Mouse (Mus musculus) midbrain, embryonic 13.5 days (tissue): ENCODE data around the gene Fcgr2b. TPM values are rescaled to one million over a fixed set of nuclear protein-coding genes. Genes with fewer than 3 reads are reported as not detected.
"Not testable (repeated sequence)": the region's sequence is repeated elsewhere in the genome, so short reads cannot be mapped to it uniquely, and the experiment has no call there.

Source experiments
- ATAC-seq: fragments of 200-750 bp; cut with Nextera tagmentation; 2 replicates; pipeline ENCODE4 v1.8.0; 2017; ENCODE audit warnings: mild to moderate bottlenecking, moderate TSS enrichment, moderate library complexity
- H3K27ac ChIP-seq: fragments of 300-500 bp; sonication (generic); 2 replicates; pipeline ENCODE4 v1.5.1; 2015; ENCODE audit warnings: inconsistent platforms, mild to moderate bottlenecking, moderate library complexity
- H3K27me3 ChIP-seq: fragments of 300-500 bp; sonication (generic); 2 replicates; pipeline ENCODE4 v1.6.1; 2015; ENCODE audit warnings: mild to moderate bottlenecking, inconsistent platforms
- H3K36me3 ChIP-seq: fragments of 300-500 bp; sonication (generic); 2 replicates; pipeline ENCODE4 v1.6.1; 2015; ENCODE audit warnings: mild to moderate bottlenecking, inconsistent platforms
- H3K4me1 ChIP-seq: fragments of 300-500 bp; sonication (generic); replicated peaks from 2 replicates; pipeline ENCODE4 v1.6.1; 2015; ENCODE audit warnings: inconsistent platforms
- H3K4me2 ChIP-seq: fragments of 300-500 bp; sonication (generic); replicated peaks from 2 replicates; pipeline ENCODE4 v1.6.1; 2015; ENCODE audit warnings: moderate library complexity, mild to moderate bottlenecking, inconsistent platforms
- H3K4me3 ChIP-seq: fragments of 300-500 bp; sonication (generic); replicated peaks from 2 replicates; pipeline ENCODE4 v1.5.1; 2015; ENCODE audit warnings: mild to moderate bottlenecking, inconsistent platforms
- H3K9ac ChIP-seq: fragments of 300-500 bp; sonication (generic); replicated peaks from 2 replicates; pipeline ENCODE4 v1.6.1; 2015; ENCODE audit warnings: mild to moderate bottlenecking, inconsistent platforms
- H3K9me3 ChIP-seq: fragments of 300-500 bp; sonication (generic); 2 replicates; pipeline ENCODE4 v1.6.1; 2016; ENCODE audit warnings: mild to moderate bottlenecking, inconsistent platforms
- WGBS: fragments of 180-500 bp; shearing (Covaris S2); methylation state at CpG from one replicate; pipeline ENCODE4 v1.1.7; 2015; 5-methylcytosine and 5-hydroxymethylcytosine counted together
- polyA plus RNA-seq: library from polyadenylated mRNA; unstranded; fragments of >200 nt; fragmentation: Nextera tagmentation; extraction: Ambion mirVana; gene quantifications from 2 replicates; pipeline ENCODE4 v1.2.1, GENCODE M21; 2015

Fcgr2b gene
- polyA plus RNA-seq, 1 experiment from 2014 or later = 0.57 TPM

DNA sequence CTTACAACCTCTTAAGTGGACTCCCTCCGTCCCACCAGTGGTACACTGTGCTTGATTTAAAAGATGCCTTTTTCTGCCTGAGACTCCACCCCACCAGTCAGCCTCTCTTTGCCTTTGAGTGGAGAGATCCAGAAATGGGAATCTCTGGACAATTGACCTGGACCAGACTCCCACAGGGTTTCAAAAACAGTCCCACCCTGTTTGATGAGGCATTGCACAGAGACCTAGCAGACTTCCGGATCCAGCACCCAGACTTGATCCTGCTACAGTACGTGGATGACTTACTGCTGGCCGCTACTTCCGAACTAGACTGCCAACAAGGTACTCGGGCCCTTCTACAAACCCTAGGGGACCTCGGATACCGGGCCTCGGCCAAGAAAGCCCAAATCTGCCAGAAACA, 31.4 kb downstream of the Fcgr2b start:
- not testable (repeated sequence) for H3K9ac ChIP-seq, H3K4me1 ChIP-seq, H3K9me3 ChIP-seq, H3K27ac ChIP-seq, H3K4me3 ChIP-seq, H3K27me3 ChIP-seq, ATAC-seq, H3K36me3 ChIP-seq, H3K4me2 ChIP-seq
- WGBS = 94% methylated on average over 8 of the region's 9 CpGs

GRCm38 (mm10) chr1:170944151-170944550, 32.2 kb downstream of the Fcgr2b start:
- H3K4me3 ChIP-seq, H3K9ac ChIP-seq, H3K27me3 ChIP-seq, H3K4me1 ChIP-seq, H3K9me3 ChIP-seq, H3K4me2 ChIP-seq, H3K27ac ChIP-seq, ATAC-seq, H3K36me3 ChIP-seq: not testable (repeated sequence)
- 97% methylated on average over 9 of the region's 9 CpGs for WGBS

- Histone ChIP-seq H3K9me3 (0 out of 2 replicates have a peak, but pooled peaks cover 2% of the 10 kb centered on the region), H3K4me2 (no peak overlapping the region), H3K4me3 (no peak overlapping the region), H3K4me1 (no peaks in the 10 kb centered on the region), H3K27ac (no peak overlapping the region), H3K36me3 (no peaks in the 10 kb centered on the region), H3K9ac (no peak overlapping the region), H3K27me3 (no peaks in the 10 kb centered on the region)
- ATAC-seq = no peak
- 92% methylated on average over 12 of the region's 12 CpGs for WGBS
Measured at GRCm38 (mm10) chr1:170939255-170939654, 37.1 kb downstream of the Fcgr2b start.

DNA sequence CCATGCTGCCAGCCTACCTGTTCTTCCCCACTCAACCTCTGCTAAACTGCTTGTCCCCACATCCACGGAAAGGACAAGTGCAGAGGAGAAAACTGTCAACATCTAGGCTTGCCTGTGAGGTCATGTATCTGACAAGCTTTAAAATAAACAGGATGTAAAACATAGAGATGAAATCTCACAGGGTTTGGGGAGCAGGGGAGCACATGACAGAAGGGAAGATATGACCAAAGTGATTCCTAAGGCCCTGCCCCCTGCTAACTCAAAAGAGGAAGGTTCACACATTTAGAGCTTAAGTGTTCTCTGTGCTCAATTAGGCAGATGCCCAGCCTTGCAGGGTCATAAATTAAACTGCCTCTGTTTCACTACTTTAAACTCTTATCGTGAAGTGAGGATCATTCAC, 42.0 kb downstream of the Fcgr2b start:
- no peak overlapping the region for H3K9ac ChIP-seq
- no peaks in the 10 kb centered on the region for H3K9me3 ChIP-seq
- no peak overlapping the region for H3K4me3 ChIP-seq
- 90% methylated on average over 2 of the region's 2 CpGs for WGBS
- H3K4me2 ChIP-seq = no peak overlapping the region
- no peak overlapping the region for H3K27ac ChIP-seq
- H3K27me3 ChIP-seq = no peaks in the 10 kb centered on the region
- no peaks in the 10 kb centered on the region for H3K36me3 ChIP-seq
- no peak for ATAC-seq
- no peaks in the 10 kb centered on the region for H3K4me1 ChIP-seq

GRCm38 (mm10) chr1:170933940-170934339, 42.4 kb downstream of the Fcgr2b start:
- no peak overlapping the region for H3K27ac ChIP-seq
- no peak for ATAC-seq
- no peak overlapping the region for H3K4me3 ChIP-seq
- no peaks in the 10 kb centered on the region for H3K27me3 ChIP-seq
- 95% methylated on average over 1 of the region's 1 CpGs for WGBS
- no peak overlapping the region for H3K4me2 ChIP-seq
- H3K4me1 ChIP-seq = no peaks in the 10 kb centered on the region
- H3K36me3 ChIP-seq = no peaks in the 10 kb centered on the region
- no peak overlapping the region for H3K9ac ChIP-seq
- no peaks in the 10 kb centered on the region for H3K9me3 ChIP-seq

- no peak overlapping the region for H3K27ac ChIP-seq
- ATAC-seq = no peak
- H3K36me3 ChIP-seq = no peaks in the 10 kb centered on the region
- no peak overlapping the region for H3K4me3 ChIP-seq
- H3K27me3 ChIP-seq = no peaks in the 10 kb centered on the region
- H3K9me3 ChIP-seq = no peaks in the 10 kb centered on the region
- H3K9ac ChIP-seq = no peak overlapping the region
- 70% methylated on average over 6 of the region's 6 CpGs for WGBS
- no peaks in the 10 kb centered on the region for H3K4me1 ChIP-seq
- H3K4me2 ChIP-seq = no peak overlapping the region
Measured at GRCm38 (mm10) chr1:170933386-170933920, 42.9 kb downstream of the Fcgr2b start.

DNA sequence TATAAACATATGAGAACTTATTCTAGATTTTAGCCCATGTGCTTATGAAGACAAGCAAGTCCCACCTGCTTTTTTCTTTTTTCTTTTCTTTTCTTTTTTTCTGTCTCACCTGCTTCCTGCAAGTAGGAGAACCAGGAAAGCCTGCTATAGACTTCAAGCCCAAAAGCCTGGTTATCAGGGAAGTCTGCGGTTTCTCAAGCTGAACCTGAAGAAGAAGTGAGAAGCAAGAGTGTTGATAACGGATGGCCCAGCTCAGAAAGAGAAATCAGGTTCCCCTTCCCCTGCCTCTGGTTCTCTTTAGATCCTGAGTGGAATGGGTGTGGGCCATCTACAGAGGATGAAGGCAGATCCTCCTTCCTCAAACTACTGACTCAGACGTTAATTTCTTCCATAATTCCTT, 44.3 kb downstream of the Fcgr2b start:
- no peak overlapping the region for H3K4me3 ChIP-seq
- no peak overlapping the region for H3K9ac ChIP-seq
- H3K9me3 ChIP-seq = no peaks in the 10 kb centered on the region
- H3K36me3 ChIP-seq = no peaks in the 10 kb centered on the region
- ATAC-seq = no peak
- 89% methylated on average over 3 of the region's 3 CpGs for WGBS
- no peak overlapping the region for H3K27ac ChIP-seq
- no peaks in the 10 kb centered on the region for H3K4me1 ChIP-seq
- no peaks in the 10 kb centered on the region for H3K27me3 ChIP-seq
- H3K4me2 ChIP-seq = no peak overlapping the region

DNA sequence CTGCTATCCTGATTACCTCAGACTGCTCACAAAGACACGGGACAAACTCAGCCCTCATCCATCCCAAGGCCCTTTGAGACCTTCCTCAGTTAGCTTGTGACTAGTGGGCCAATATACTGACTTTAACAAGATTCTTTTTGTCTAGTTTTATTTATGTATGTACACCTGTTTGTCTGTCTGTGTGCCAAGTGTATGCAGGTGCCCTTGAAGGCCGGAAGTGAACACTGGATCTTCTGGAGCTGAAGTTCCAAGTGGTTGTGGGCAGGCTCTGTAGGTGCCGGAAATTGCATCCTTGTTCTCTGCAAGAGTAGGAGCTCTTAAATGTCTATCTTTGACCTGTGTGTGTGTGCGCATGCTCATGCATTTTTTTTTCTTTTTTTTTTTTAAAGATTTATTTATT, 47.1 kb downstream of the Fcgr2b start:
- H3K4me3 ChIP-seq = no peak overlapping the region
- H3K27me3 ChIP-seq = no peaks in the 10 kb centered on the region
- H3K4me2 ChIP-seq = no peak overlapping the region
- H3K4me1 ChIP-seq = no peaks in the 10 kb centered on the region
- no peak overlapping the region for H3K9ac ChIP-seq
- no peak for ATAC-seq
- H3K9me3 ChIP-seq = no peaks in the 10 kb centered on the region
- no peaks in the 10 kb centered on the region for H3K36me3 ChIP-seq
- 83% methylated on average over 4 of the region's 4 CpGs for WGBS
- no peak overlapping the region for H3K27ac ChIP-seq

GRCm38 (mm10) chr1:170928467-170928866, 47.9 kb downstream of the Fcgr2b start:
- Histone ChIP-seq H3K36me3 (no peaks in the 10 kb centered on the region), H3K4me2 (no peak overlapping the region), H3K9me3 (no peaks in the 10 kb centered on the region), H3K27me3 (no peaks in the 10 kb centered on the region), H3K4me1 (no peaks in the 10 kb centered on the region), H3K4me3 (no peak overlapping the region), H3K27ac (no peak overlapping the region), H3K9ac (no peak overlapping the region)
- no peak for ATAC-seq
- 77% methylated on average over 2 of the region's 2 CpGs for WGBS

GRCm38 (mm10) chr1:170927378-170927777, 49.0 kb downstream of the Fcgr2b start, which contains the start of gene Fcrla:
Fcrla (minus strand) TSS chr1:170927583.
- Histone ChIP-seq H3K4me3 (no peak within 1 kb of the TSS), H3K9ac (no peak within 1 kb of the TSS), H3K9me3 (no peaks in the 10 kb centered on the region), H3K27me3 (no peaks in the 10 kb centered on the region), H3K36me3 (no peaks in the 10 kb centered on the region), H3K4me1 (no peaks in the 10 kb centered on the region), H3K4me2 (no peak within 1 kb of the TSS), H3K27ac (no peak within 1 kb of the TSS)
- WGBS = 82% methylated on average over 3 of the region's 3 CpGs
- no peak for ATAC-seq

DNA sequence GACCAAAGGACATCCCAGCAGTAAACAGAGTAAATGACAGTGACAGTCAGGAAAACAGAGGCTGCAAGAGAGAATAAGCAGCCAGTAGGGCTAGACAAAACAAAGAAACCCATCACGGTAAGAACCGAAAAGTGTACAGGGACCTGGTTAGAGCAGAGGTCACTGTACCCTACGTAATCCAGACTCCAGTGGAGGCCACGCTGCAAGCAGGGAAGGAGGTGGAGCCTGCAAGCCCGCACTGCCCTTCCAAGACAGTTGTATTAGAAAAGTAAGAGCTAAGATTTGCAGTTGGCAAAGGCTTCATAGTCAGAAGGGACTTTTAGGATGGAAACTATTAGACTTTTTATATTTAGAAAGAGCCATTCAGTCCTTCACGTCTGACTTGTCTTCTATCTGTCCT, 49.4 kb downstream of the Fcgr2b start:
- H3K9ac ChIP-seq = no peak overlapping the region
- no peaks in the 10 kb centered on the region for H3K9me3 ChIP-seq
- no peak overlapping the region for H3K4me2 ChIP-seq
- H3K27ac ChIP-seq = no peak overlapping the region
- no peak for ATAC-seq
- no peaks in the 10 kb centered on the region for H3K4me1 ChIP-seq
- no peaks in the 10 kb centered on the region for H3K27me3 ChIP-seq
- 59% methylated on average over 6 of the region's 6 CpGs for WGBS
- no peaks in the 10 kb centered on the region for H3K36me3 ChIP-seq
- no peak overlapping the region for H3K4me3 ChIP-seq

DNA sequence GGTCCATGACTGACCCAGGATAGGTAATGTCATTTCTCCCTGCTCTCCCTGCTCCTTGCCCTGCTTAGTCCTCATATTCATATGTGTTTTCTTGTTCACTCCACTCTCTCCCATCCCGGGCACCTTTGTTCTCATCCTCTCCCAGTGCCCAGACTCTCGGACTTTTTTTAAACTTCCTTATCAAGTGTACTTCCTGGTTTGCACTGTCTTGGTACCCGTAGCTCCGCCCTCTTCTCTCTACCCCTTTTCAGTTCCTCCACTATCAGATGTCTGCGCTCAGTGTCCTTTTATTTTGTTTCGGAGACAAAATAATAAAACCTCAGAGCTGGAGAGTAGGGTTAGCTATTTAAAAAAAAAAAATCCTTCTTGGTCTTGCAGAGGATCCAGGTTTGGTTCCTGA, 51.9 kb downstream of the Fcgr2b start:
- WGBS = 89% methylated on average over 6 of the region's 6 CpGs
- Histone ChIP-seq H3K9ac (no peak overlapping the region), H3K27ac (no peak overlapping the region), H3K27me3 (no peaks in the 10 kb centered on the region), H3K36me3 (no peaks in the 10 kb centered on the region), H3K4me1 (no peaks in the 10 kb centered on the region), H3K4me2 (no peak overlapping the region), H3K4me3 (no peak overlapping the region), H3K9me3 (no peaks in the 10 kb centered on the region)
- ATAC-seq = no peak

- Histone ChIP-seq H3K4me3 (no peak overlapping the region), H3K27me3 (no peaks in the 10 kb centered on the region), H3K4me1 (no peaks in the 10 kb centered on the region), H3K9me3 (no peaks in the 10 kb centered on the region), H3K9ac (no peak overlapping the region), H3K27ac (no peak overlapping the region), H3K36me3 (no peaks in the 10 kb centered on the region), H3K4me2 (no peak overlapping the region)
- WGBS = 95% methylated on average over 8 of the region's 8 CpGs
- no peak for ATAC-seq
Measured at GRCm38 (mm10) chr1:170919308-170919707, 57.0 kb downstream of the Fcgr2b start.
